Mouse (Mus musculus): Measurements from ENCODE around the gene Ly6g6e. TPM values are rescaled to one million over a fixed set of nuclear protein-coding genes. Genes with fewer than 3 reads are reported as not detected.

Ly6g6e gene
- polyA plus RNA-seq, 1 experiment from 2014 or later, result 0.31 TPM

DNA sequence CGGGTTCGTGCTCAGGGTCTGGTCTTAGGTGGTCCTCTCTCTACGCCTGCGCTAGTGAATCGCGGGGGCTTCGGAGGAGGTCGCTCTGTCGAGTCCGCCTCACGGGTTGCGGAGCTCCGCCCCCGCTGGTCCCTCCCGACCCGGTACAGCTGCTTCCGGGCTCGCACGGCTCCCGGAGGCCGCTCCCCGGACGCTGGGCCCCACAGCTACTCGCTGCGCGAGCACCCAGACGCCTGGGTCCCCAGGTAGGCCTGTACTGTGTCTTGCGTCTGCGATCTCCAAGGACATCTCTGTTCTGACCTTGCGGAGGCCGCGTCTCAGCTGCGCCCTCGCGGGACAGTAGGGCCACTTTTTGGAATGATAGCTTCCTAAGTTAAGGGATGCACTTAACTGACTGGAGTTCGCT lies 49.5 kb downstream of the Ly6g6e start, which contains the start of gene D17H6S53E:
TSS of gene D17H6S53E (plus strand) at position 168 of the 406 bp plus-strand sequence.
- H3K4me1 ChIP-seq (replicated peaks), result peaks cover 36% of the 10 kb centered on the region
- WGBS, result under 1% methylated on average over 36 of the region's 36 CpGs
- H3K9ac ChIP-seq, result peak within 1 kb of the TSS; percentile 84
- H3K27me3 ChIP-seq, result no peaks in the 10 kb centered on the region
- no peaks in the 10 kb centered on the region for H3K9me3 ChIP-seq (replicated peaks)
- peak; percentile 63 for ATAC-seq (replicated peaks; ENCODE audit: insufficient number of reproducible peaks, insufficient read depth, low FRiP score, low read depth)
- peaks cover 22% of the 10 kb centered on the region for H3K36me3 ChIP-seq
- H3K4me2 ChIP-seq, result peak within 1 kb of the TSS; percentile 86
- peak within 1 kb of the TSS; percentile 86 for H3K4me3 ChIP-seq
- H3K27ac ChIP-seq, result peak within 1 kb of the TSS; percentile 94

DNA sequence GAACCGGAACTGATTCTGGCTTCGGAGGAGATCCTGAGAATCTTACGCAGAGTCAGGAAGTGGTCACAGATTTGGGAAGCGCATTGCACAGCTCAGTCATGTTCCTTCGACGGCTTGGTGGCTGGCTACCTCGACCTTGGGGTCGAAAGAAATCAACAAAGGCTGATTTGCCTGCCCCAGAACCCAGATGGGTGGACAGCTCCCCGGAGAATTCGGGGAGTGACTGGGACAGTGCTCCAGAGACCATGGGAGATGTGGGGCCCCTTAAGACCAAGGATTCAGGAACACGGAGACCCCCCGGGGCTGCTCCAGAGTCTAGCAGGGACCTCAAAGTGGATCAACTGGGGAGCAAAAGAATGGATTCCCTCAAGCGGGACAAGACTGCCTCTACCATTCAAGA lies 50.3 kb downstream of the Ly6g6e start:
- no peak for ATAC-seq (replicated peaks; ENCODE audit: insufficient number of reproducible peaks, insufficient read depth, low FRiP score, low read depth)
- Histone ChIP-seq H3K4me3 (peak overlapping the region; percentile 86), H3K9ac (peak overlapping the region; percentile 84), H3K27me3 (no peaks in the 10 kb centered on the region), H3K36me3 (peaks cover 22% of the 10 kb centered on the region), H3K27ac (peak overlapping the region; percentile 94), H3K4me1 (replicated peaks) (peaks cover 32% of the 10 kb centered on the region), H3K9me3 (replicated peaks) (no peaks in the 10 kb centered on the region), H3K4me2 (peak overlapping the region; percentile 86)
- WGBS, result 59% methylated on average over 13 of the region's 13 CpGs

Other genes starting within 250 kb of the Ly6g6e start
- gene Stk19, start 240.0 kb upstream of the Ly6g6e start, polyA plus RNA-seq (2015; fragmentation: Nextera tagmentation; extraction: Ambion mirVana), result 19.4 and 23.4 TPM in 2 replicates
- 32.0 and 40.8 TPM in 2 replicates for gene Dxo, start 239.9 kb upstream of the Ly6g6e start, polyA plus RNA-seq (2015; fragmentation: Nextera tagmentation; extraction: Ambion mirVana)
- 23.6 and 35.9 TPM in 2 replicates for gene Skiv2l, start 226.7 kb upstream of the Ly6g6e start, polyA plus RNA-seq (2015; fragmentation: Nextera tagmentation; extraction: Ambion mirVana)
- gene Nelfe, start 226.5 kb upstream of the Ly6g6e start, polyA plus RNA-seq (2015; fragmentation: Nextera tagmentation; extraction: Ambion mirVana), result 53.3 and 70.9 TPM in 2 replicates
- 1.8 and 4.3 TPM in 2 replicates for gene Cfb, start 214.4 kb upstream of the Ly6g6e start, polyA plus RNA-seq (2015; fragmentation: Nextera tagmentation; extraction: Ambion mirVana)
- gene Zbtb12, start 197.4 kb upstream of the Ly6g6e start, polyA plus RNA-seq (2015; fragmentation: Nextera tagmentation; extraction: Ambion mirVana), result 1.1 and 1.8 TPM in 2 replicates
- gene Gm20547, start 194.9 kb upstream of the Ly6g6e start, polyA plus RNA-seq (2015; fragmentation: Nextera tagmentation; extraction: Ambion mirVana), result not detected in 2 replicates
- gene C2, start 178.6 kb upstream of the Ly6g6e start, polyA plus RNA-seq (2015; fragmentation: Nextera tagmentation; extraction: Ambion mirVana), result 2.0 and 3.3 TPM in 2 replicates
- gene Ehmt2, start 178.4 kb upstream of the Ly6g6e start, polyA plus RNA-seq (2015; fragmentation: Nextera tagmentation; extraction: Ambion mirVana), result 31.7 and 48.8 TPM in 2 replicates
- gene Slc44a4, start 162.4 kb upstream of the Ly6g6e start, polyA plus RNA-seq (2015; fragmentation: Nextera tagmentation; extraction: Ambion mirVana), result 0.08 TPM in 1 of 2 replicates, not detected in the other
- 16.1 and 19.9 TPM in 2 replicates for gene Neu1, start 145.6 kb upstream of the Ly6g6e start, polyA plus RNA-seq (2015; fragmentation: Nextera tagmentation; extraction: Ambion mirVana)
- gene Hspa1b, start 117.7 kb upstream of the Ly6g6e start, polyA plus RNA-seq (2015; fragmentation: Nextera tagmentation; extraction: Ambion mirVana), result 0.16 and 0.30 TPM in 2 replicates
- not detected in 2 replicates for gene Gm20481, start 107.0 kb upstream of the Ly6g6e start, polyA plus RNA-seq (2015; fragmentation: Nextera tagmentation; extraction: Ambion mirVana)
- gene Hspa1a, start 104.7 kb upstream of the Ly6g6e start, polyA plus RNA-seq (2015; fragmentation: Nextera tagmentation; extraction: Ambion mirVana), result 3.5 and 4.8 TPM in 2 replicates
- gene Hspa1l, start 104.2 kb upstream of the Ly6g6e start, polyA plus RNA-seq (2015; fragmentation: Nextera tagmentation; extraction: Ambion mirVana), result 2.1 and 2.6 TPM in 2 replicates
- gene Lsm2, start 95.0 kb upstream of the Ly6g6e start, polyA plus RNA-seq (2015; fragmentation: Nextera tagmentation; extraction: Ambion mirVana), result 116 and 132 TPM in 2 replicates
- 43.0 and 89.7 TPM in 2 replicates for gene Vars, start 75.9 kb upstream of the Ly6g6e start, polyA plus RNA-seq (2015; fragmentation: Nextera tagmentation; extraction: Ambion mirVana)
- 0.24 and 0.31 TPM in 2 replicates for gene Vwa7, start 60.3 kb upstream of the Ly6g6e start, polyA plus RNA-seq (2015; fragmentation: Nextera tagmentation; extraction: Ambion mirVana)
- gene Sapcd1, start 48.9 kb upstream of the Ly6g6e start, polyA plus RNA-seq (2015; fragmentation: Nextera tagmentation; extraction: Ambion mirVana), result 1.4 and 2.8 TPM in 2 replicates
- gene Msh5, start 30.2 kb upstream of the Ly6g6e start, polyA plus RNA-seq (2015; fragmentation: Nextera tagmentation; extraction: Ambion mirVana), result 2.7 and 3.8 TPM in 2 replicates
- gene Clic1, start 26.9 kb upstream of the Ly6g6e start, polyA plus RNA-seq (2015; fragmentation: Nextera tagmentation; extraction: Ambion mirVana), result 307 and 332 TPM in 2 replicates
- 168 and 202 TPM in 2 replicates for gene Ddah2, start 17.9 kb upstream of the Ly6g6e start, polyA plus RNA-seq (2015; fragmentation: Nextera tagmentation; extraction: Ambion mirVana)
- 0.14 TPM in 1 of 2 replicates, not detected in the other for gene Ly6g6c, start 11.5 kb upstream of the Ly6g6e start, polyA plus RNA-seq (2015; fragmentation: Nextera tagmentation; extraction: Ambion mirVana)
- gene Mpig6b, start 10.7 kb upstream of the Ly6g6e start, polyA plus RNA-seq (2015; fragmentation: Nextera tagmentation; extraction: Ambion mirVana), result 0.77 and 0.81 TPM in 2 replicates
- gene Ly6g6d, start 1.2 kb downstream of the Ly6g6e start, polyA plus RNA-seq (2015; fragmentation: Nextera tagmentation; extraction: Ambion mirVana), result 2.2 and 2.4 TPM in 2 replicates
- gene Ly6g6f, start 8.7 kb downstream of the Ly6g6e start, polyA plus RNA-seq (2015; fragmentation: Nextera tagmentation; extraction: Ambion mirVana), result 0.16 and 0.29 TPM in 2 replicates
- gene Abhd16a, start 12.4 kb downstream of the Ly6g6e start, polyA plus RNA-seq (2015; fragmentation: Nextera tagmentation; extraction: Ambion mirVana), result 64.7 and 80.1 TPM in 2 replicates
- gene Ly6g5c, start 31.4 kb downstream of the Ly6g6e start, polyA plus RNA-seq (2015; fragmentation: Nextera tagmentation; extraction: Ambion mirVana), result 0.41 TPM in 1 of 2 replicates, not detected in the other
- gene Ly6g5b, start 38.5 kb downstream of the Ly6g6e start, polyA plus RNA-seq (2015; fragmentation: Nextera tagmentation; extraction: Ambion mirVana), result 0.31 and 0.66 TPM in 2 replicates
- gene Gpank1, start 44.6 kb downstream of the Ly6g6e start, polyA plus RNA-seq (2015; fragmentation: Nextera tagmentation; extraction: Ambion mirVana), result 10.0 and 13.8 TPM in 2 replicates
- gene Csnk2b, start 45.2 kb downstream of the Ly6g6e start, polyA plus RNA-seq (2015; fragmentation: Nextera tagmentation; extraction: Ambion mirVana), result 200 and 211 TPM in 2 replicates
- gene D17H6S53E, start 49.5 kb downstream of the Ly6g6e start, polyA plus RNA-seq (2015; fragmentation: Nextera tagmentation; extraction: Ambion mirVana), result 10.1 and 11.2 TPM in 2 replicates
- 0.57 and 4.7 TPM in 2 replicates for gene Apom, start 55.1 kb downstream of the Ly6g6e start, polyA plus RNA-seq (2015; fragmentation: Nextera tagmentation; extraction: Ambion mirVana)
- 40.8 and 44.0 TPM in 2 replicates for gene Bag6, start 58.3 kb downstream of the Ly6g6e start, polyA plus RNA-seq (2015; fragmentation: Nextera tagmentation; extraction: Ambion mirVana)
- 95.1 and 142 TPM in 2 replicates for gene Prrc2a, start 88.0 kb downstream of the Ly6g6e start, polyA plus RNA-seq (2015; fragmentation: Nextera tagmentation; extraction: Ambion mirVana)
- 7.5 and 9.6 TPM in 2 replicates for gene Aif1, start 99.2 kb downstream of the Ly6g6e start, polyA plus RNA-seq (2015; fragmentation: Nextera tagmentation; extraction: Ambion mirVana)
- gene Lst1, start 111.5 kb downstream of the Ly6g6e start, polyA plus RNA-seq (2015; fragmentation: Nextera tagmentation; extraction: Ambion mirVana), result 8.1 and 12.2 TPM in 2 replicates
- gene Ltb, start 117.5 kb downstream of the Ly6g6e start, polyA plus RNA-seq (2015; fragmentation: Nextera tagmentation; extraction: Ambion mirVana), result 1.5 and 4.8 TPM in 2 replicates
- 0.43 TPM in 1 of 2 replicates, not detected in the other for gene Tnf, start 125.1 kb downstream of the Ly6g6e start, polyA plus RNA-seq (2015; fragmentation: Nextera tagmentation; extraction: Ambion mirVana)
- 0.09 and 0.62 TPM in 2 replicates for gene Lta, start 128.4 kb downstream of the Ly6g6e start, polyA plus RNA-seq (2015; fragmentation: Nextera tagmentation; extraction: Ambion mirVana)
- 0.35 and 0.48 TPM in 2 replicates for gene Gm16181, start 143.9 kb downstream of the Ly6g6e start, polyA plus RNA-seq (2015; fragmentation: Nextera tagmentation; extraction: Ambion mirVana)
- gene Atp6v1g2, start 156.8 kb downstream of the Ly6g6e start, polyA plus RNA-seq (2015; fragmentation: Nextera tagmentation; extraction: Ambion mirVana), result 8.9 and 9.4 TPM in 2 replicates
- gene Nfkbil1, start 158.9 kb downstream of the Ly6g6e start, polyA plus RNA-seq (2015; fragmentation: Nextera tagmentation; extraction: Ambion mirVana), result 7.8 and 9.1 TPM in 2 replicates
- 213 and 268 TPM in 2 replicates for gene Ddx39b, start 164.8 kb downstream of the Ly6g6e start, polyA plus RNA-seq (2015; fragmentation: Nextera tagmentation; extraction: Ambion mirVana)
- gene H2-D1, start 185.8 kb downstream of the Ly6g6e start, polyA plus RNA-seq (2015; fragmentation: Nextera tagmentation; extraction: Ambion mirVana), result 56.6 and 101 TPM in 2 replicates
- gene H2-Q1, start 243.5 kb downstream of the Ly6g6e start, polyA plus RNA-seq (2015; fragmentation: Nextera tagmentation; extraction: Ambion mirVana), result 0.06 and 0.09 TPM in 2 replicates